Mouse (Mus musculus) cerebellum, adult 9-11 months (tissue): ENCODE results near the gene Gfod1.

ENCODE experiments used
- DNase-seq: peaks from one replicate; pipeline ENCODE4 v3.0.0; 2022

Gene Gfod1

DNA sequence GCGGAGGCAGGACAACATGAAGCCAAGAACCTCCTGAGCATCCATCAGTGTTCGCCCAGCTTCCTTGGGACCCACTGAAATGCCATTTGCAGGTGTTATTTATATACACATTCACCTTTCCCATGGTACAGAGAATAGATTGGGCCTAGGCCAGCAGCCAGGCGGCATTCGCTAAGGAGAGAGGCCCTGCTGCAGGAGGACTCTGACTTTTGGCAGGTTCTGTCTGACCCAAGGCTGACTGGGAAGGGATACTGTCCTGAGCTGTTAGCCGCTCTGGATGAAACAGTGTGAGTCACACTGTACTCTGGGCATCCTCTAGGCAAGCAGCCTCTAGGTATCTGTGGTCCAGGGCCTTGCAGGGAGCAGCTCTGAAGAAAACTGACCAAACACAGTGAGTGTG, 6.4 kb downstream of the Gfod1 start:
- DNase-seq: peak; percentile 83

DNA sequence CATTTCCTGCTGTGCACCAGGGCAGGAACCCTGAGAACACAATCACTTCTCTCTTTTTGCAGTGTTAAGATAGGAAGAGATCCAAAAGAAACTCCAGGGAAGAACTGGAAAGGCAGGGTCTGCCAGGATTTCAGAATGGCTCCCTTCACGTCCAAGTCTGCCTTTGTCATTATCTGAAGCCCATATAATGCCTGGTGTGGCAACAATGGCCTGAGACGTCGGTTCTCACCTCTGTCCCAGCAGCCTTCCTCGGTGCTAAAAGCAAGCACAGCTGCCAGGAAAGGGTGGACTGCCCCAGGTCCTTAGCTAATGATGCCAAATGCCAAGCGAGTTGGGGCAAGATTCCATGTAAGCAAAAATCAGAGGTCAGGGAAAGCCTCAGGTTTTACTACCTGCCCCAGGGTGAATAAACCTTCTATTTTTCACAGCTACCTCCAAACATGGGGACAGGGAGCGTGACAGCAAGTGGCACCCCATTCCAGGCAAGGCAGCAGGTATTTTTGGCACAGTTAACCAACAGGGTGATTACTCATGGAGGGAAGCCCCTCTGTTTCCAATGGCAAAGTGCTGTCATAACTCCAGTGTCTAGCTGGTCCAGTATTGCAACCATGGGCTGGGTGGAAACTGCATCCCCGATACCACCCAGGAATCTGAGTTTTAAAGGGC, 7.7 kb downstream of the Gfod1 start:
- peak; percentile 53 for DNase-seq

DNA sequence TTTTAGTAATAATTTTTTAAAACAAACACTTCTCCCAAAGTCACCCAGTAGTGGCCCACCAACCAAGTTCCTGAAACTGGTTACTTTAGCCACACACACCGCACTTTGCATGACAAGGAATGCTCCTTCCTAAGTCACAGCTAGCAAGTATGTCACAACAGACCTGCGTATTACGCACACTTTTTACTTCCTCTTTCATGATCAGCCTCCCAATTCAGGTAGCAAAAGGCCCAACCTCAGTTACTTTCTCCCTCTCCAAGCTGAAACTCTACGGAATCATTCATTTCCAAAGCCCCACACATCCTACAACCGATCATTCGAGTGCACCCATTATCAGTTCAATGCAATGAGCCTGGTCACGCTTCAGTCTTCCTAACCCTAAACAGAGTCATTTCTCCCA, 8.3 kb downstream of the Gfod1 start:
- DNase-seq: no peak

DNA sequence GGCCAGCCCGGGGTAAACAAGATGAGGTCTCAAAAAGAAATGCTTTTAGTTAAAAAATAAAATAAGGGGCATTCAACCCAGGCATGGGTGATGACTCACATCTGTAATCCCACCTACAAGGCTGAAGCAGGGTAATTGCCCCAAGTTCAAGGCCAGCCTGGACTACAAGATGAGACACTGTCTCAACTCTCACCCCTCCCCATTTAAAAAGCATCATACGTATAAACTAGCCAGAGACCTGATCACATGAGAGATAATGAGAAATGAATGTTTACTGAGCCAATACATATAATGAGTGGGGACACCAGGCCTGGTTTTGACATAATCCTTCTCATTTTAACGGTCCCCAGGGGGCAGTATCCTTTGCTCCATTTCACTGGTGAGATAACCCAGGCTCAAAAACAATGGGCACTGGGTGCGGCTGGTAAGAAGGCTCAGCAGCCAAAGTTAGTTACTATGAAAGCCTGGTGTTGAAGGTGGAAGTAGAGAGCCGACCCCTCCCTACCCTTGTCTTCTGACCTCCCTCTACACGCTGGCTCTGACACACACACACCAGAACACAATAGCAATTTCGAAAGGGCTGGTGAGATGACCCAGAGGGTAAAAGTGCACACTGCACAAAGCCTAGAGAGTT, 8.9 kb downstream of the Gfod1 start:
- peak; percentile 32 for DNase-seq

DNA sequence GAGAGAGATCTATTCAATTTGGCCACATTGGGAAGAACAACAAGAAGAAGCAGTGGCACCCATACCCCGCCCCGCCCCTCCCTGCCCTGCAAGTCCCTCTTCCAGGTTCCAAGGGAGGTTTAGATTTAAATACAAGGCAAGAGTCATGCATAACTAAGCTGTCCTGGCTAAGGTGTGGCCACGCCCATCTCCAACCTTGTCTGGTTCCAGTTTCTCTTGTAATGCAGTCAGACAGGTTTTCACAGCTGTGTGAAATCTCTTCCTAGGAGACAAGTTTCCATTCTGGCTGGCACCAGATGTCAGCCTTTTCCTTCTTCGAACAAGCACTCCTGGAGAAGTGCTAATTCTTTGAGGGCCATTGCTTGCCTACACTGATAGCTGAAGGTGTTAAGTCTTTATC, 11.1 kb downstream of the Gfod1 start:
- peak; percentile 20 for DNase-seq

DNA sequence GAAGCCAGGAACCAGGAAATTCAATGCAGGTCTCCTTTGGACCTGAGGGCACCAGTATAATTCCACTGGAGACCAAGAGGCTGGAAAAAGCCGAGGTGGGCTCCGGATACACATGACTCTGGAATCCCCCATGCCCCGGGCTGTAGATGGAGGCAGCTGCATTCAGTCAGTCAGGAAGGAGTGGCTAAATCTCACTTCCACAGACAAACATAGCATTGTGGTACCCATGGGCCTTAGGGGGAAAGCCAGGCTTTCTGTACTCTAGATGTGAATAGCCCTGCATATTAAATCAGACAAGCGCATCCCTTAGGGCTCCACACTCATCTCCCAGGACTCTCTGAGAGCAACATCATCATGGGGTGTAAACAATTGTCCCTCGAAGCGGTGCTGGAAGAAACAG, 14.9 kb downstream of the Gfod1 start:
- peak; percentile 25 for DNase-seq

DNA sequence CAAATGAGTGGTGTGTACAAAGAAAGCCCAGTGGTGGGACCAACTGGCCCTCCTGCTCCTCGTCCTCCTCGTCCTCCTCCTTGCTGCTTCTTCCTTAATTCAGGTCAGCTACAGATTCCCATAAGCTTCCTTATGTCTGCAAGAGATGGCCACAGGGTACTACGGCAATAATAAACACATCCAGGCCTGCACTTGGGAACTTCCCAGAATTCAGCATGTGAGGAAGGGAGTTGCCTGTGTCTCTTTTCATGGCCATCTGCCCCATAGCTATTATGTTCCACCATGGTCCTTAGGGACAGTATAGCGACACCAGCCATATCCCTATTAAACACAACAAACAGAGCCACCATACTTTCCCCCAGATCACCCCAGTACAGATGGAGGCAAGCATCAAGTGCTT, 15.5 kb downstream of the Gfod1 start:
- peak; percentile 56 for DNase-seq

DNA sequence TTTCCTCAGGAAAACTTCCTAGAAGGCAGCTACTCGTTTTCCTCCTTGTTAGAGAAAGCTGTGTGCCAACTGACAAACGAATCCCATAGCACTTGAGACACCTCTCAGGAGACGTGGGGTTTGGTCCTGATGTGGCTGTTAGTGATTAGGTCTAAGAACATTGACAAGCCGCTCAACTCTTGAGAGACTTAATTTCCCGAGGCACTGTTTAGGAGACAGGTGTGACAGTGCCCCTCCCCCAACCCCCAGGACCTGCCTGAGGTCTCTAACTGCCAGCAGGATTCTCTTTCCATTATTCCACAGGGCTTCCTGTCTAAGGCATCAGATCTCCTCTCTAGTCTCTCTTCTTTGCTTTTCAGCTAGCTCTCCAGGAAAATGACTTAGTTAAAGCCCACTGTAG, 15.9 kb downstream of the Gfod1 start:
- DNase-seq: peak; percentile 63

DNA sequence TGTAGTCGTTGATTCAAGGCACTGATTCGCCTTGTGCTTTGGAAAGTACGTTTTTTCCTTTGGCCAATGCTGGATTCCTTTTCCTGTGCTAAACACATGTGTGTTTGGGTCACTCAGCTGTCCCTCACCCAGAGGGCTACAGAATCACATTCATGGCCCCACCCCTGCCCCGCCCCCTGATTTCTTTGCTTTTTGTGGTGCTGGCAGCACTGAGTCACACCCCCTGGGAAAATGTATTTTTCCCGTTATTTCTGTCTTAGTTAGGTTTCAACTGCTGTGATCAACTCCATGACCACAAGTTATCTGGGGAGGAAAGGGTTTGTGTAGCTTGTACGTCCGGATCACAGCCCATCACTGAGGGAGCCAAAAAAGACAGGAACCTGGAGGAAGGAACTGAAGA, 17.1 kb downstream of the Gfod1 start:
- no peak for DNase-seq

DNA sequence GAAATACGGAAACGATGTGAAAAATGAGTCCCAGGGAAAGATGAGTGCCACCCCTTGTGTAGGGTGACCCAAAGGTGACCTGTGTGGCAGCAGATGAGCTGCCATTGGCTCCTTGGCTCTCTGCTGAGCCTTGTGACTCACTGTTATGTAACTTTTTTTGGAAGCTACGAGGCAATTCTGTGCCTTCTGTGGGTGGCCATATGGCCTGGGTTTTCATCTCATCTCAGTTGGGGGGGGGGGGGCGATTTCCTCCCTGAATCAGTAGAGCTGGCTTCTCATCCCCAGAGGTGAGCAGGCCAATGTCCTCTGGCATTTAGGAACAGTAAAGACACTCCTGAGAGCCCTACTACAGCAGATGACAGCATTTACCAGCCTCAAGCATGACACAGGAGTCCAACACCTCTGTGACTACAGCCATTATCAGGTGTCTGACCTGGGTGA, 19.2 kb downstream of the Gfod1 start:
- DNase-seq: peak; percentile 95

DNA sequence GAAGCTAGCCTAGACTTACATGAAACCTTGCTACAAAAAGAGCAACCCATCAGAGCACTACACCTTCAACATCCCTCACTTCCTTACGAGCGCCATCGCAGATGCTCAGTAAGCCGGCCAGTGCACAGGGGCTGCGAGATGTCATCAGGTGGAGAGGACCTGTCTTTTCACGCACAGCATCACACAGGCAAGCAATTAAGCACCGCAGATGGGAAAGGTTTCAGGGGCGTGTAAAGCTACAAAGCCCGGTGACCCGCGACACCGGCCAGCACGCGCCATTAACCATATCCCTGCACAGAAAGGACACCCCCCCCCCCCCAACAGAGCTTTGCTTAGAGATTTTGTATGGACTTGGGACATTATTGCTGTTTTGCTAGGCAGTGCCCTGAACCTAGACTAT, 30.1 kb downstream of the Gfod1 start:
- no peak for DNase-seq

DNA sequence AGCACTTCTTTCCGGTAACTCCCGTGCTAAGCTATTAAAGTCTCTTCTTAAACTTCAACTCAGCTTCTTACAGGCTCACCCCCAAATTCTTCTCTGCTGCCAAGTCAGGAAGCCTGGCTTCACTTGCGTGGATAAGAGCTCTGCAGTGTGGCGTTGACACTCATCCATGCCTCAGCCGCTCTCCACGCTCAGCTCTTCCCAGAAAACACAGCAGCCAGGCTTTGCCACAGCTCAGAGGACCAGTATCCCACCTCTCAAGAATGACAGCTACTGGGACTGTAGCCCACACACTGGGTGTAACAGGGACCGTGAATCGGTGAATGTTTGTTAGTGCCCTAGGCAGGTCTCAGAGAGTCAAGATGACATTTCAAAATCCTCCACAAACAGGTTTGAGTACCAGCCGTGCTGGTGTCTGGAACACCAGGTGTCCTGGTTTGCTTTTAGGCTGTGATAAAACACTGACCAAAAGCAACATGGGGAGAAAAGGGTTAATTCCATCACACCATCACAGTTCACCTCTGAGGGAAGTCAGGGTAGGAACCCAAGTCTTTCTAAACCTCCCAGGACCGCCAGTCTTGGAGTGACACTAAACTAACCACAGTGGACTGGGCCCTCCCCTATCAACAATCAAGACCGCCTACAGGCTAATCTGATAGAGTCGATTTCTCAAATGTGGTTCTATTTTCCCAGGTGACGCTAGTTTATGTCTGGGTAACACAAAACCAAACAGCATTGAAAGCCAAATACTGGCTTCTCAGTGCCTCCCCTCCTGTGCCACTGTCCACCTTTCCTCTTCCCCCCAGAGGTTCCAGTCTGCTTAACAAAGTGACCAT, 31.5 kb downstream of the Gfod1 start:
- DNase-seq: no peak

DNA sequence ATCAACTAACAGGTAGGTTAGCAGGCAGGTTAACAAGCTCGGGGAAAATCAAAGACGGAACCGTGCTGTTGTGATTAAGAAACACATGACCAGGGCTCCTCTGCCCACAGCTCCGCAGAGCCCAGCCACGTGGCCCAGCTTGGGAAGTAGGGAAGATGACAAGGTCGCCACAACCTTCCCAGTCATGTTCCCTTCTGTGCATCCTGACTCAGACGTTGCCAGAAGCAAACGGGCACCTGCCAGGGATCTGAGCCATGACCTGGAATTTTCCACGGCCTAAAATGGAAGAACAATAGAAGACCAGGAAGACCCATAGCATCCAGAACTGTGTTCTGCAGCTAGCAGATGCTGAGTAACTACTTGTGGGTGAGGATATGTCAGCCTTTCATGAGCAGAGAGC, 32.5 kb downstream of the Gfod1 start:
- DNase-seq: peak; percentile 91

DNA sequence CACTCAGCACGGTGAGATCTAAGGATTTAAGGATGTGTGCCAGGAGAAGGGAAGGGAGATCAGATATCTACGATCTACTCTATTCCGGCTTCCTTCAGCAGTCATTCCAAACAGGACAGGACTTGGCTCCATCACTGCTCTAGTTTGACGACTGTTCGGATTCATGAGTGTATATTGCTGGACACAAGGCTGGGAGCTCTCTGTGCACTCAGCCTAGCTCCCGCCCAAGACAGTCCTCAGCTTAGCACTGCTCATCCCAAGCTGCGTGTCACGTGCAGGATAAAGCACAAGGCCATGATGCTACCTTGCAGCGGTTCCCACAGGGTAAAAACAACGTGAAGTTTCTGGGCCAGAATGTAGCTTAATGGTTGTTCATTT, 33.8 kb downstream of the Gfod1 start:
- DNase-seq: no peak

DNA sequence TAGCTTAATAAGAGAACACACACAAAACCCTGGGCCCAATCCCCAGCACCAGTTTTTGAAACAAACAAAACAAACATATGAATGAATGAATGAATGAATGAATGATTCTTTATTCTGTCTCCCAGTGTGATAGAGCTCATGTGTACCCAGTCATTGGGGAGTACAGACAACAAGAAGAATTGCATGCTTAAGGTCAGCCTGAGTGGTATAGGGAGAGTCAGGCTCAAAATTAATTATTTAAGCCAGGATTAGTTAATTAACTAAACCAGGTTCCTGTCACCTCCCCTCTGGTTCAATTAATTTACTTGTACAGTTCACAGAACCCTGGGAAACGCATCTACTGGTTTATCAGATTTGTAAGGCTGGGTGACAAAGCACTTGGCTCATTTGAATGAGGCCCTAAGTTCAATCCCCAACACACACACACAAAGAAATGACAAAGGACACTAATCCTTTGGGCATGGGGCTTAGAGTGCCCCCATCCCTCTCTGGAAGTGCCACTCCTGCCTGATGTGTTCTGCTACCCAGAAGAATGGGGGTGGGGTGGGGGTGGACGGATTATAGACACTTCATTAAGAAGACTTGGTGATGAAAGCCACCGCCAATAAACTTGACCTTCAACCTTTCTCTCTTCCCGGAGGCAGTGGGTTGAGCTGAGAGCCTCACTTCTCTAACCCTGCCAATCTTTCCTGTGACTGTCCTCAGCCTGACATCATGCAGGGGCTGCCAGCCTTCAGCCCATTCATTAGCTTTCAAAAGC, 34.3 kb downstream of the Gfod1 start:
- no peak for DNase-seq

DNA sequence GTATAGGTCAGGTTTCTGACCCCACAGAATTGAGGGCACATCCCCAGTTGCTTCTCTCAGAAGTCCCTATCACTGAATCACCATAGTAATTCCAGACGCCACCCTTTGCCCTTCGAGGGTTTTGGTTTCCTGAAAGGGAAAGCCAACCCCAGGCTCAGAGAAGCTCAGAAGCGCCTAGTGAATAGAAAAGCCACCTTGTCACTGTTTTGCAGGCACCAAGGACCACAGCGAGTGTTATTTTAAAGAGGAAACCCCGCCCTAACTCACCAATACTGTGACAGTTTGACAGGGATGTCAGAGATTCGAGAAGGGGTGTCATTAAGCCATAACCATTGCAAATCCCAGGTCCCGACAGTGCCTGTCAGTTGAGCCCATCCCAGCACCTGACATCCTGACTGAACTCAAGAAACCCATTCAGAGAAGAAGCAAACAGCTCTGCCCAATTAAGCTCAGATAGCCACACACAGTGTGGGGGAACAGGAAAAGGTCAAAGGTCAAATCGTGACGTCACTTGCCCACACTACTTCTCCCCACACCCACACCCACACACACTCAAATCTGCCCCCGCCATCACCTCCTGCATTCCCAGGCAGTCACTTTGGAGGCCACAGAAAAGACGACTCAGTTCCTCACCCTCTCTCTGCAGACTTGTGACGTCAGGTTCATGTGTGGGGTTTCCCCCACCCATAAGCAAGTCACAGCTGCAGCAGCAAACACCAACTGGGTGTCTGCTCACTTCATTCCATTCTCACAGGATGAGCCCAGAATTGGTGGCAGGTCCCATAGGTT, 35.2 kb downstream of the Gfod1 start:
- no peak for DNase-seq

DNA sequence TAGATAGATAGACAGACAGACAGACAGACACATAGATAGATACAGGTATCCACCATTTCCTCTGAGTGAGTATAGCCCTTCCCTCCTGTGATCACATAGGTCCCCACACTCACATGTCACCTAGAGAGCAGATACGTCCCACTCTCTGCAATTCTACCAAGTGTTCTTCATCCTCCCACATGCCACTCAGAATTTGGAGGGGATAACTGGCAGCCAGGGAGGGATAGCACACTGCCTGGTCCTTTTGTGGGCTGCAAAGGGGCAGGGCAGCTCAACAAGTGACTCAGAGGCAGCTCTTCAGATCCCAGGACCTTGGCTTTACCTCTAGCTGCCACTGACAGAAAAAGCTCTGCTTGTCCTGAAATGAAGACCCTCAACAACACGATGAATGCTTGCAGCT, 36.1 kb downstream of the Gfod1 start:
- no peak for DNase-seq

DNA sequence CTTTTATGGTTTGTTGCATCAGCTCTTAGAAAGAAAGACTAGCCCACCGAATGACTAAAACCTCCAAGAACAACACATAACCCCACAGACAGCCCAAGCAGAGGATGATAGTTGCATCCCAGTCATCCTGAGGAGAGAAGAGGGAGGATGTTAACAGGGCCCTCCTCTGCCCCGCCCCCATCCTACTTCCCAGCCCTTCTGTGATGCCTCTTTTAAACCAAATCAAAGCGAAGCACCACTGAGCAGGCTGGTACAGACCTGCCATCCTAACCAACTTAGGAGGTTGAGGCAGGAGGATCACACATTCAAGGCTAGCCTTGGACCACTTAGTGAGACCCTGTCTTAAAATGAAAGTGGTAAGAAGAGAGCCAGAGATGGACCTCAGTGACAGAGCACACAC, 36.8 kb downstream of the Gfod1 start:
- DNase-seq: no peak

DNA sequence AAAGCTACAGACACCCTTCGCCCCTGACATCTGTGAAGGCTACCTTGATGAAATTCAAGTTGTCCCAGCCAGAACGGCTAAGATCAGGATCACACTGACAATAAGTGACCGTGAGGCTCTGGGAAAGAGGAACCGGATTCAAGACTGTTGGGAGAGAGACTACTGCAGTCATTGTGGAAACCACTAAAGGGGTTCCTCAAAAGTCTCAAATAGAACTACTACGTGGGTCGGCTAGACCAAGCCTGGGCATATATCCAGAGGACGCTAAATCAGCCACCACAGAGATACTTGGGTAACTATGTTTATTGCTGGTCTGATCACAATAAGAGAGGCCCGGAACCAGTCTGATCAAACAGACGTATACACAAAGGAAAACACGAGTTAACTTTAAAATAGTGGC, 37.6 kb downstream of the Gfod1 start:
- DNase-seq: no peak

DNA sequence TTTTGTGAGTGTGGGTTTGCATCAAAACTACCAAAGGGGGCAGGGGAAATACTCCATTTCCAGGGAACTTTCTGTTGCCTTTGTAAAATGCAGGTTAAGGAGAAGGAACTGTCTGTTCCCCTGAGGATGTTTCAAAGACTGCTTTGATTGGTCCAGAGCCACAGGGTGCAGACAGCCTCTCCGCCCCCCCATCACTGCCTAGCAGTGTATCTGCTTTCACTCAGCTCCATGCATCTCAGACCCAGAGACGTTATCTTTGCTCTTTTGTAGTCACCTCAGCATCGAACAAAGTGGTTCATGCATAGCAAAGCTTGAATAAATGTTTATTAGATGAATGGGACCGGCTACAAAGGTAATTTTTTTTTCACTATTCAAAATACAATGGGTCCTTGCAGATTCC, 38.9 kb downstream of the Gfod1 start:
- DNase-seq: no peak

DNA sequence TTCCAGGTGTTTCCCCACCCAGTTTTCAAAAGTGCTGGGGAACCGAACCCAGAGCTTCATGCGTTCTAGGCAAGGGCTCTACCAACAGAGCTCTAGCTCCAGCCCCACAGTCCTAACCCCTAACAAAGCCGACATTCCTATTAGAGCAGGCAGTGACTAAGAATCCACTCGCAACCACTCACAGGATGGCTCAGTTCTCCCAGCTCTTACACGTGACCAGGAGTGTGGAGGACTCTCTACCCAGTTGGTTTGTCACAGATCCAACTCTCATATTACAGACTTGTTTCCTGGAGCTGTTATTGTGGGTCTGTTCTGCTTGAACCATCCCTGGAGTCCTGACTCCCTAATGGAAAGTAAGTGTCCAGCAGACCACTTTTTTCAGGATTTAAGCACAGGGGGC, 40.3 kb downstream of the Gfod1 start:
- DNase-seq: no peak

DNA sequence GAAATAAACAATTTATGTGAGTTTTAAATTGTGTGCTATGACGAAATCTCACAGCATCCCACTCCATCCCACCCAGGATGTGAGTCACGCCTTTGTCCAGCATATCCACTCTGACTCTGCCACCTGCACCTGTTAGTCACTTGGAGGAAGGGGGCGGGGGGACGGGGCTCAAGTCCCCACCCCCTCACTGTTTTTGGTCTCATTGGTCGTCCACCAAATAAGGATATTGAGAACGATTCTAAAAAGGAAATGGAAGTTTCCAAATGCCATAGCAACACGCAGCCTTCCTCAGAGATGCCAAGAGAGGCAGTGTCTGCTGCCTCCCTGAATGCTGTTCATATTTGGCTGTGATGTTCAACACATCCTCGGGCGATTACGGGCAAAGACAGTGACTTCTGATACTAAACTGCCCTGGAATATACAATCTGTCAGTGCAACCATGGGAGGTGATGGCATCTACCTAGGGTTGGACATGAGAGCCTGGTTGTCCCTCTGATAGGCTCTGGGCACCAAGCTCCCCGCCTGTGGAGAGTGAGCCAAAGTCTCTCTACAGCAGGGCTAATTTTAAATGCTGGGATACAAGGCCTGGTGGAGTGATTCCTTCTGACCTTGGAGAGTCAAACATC, 41.7 kb downstream of the Gfod1 start:
- DNase-seq: peak; percentile 81
